Mouse (Mus musculus) lung, adult 18-20 months (tissue): ENCODE data around the gene Heatr9.

Source experiments
- DNase-seq, 2 experiments: peaks; one replicate each; pipeline ENCODE4 v3.0.0; 2022; ENCODE audit warnings: mixed read lengths in 2 of 2

Heatr9 gene

GRCm38 (mm10) chr11:83530360-83530759 is 8.4 kb upstream of the Heatr9 start, which contains the start of gene Ccl5:
TSS of gene Ccl5 (minus strand) at chr11:83530518.
- no peak for DNase-seq

DNA sequence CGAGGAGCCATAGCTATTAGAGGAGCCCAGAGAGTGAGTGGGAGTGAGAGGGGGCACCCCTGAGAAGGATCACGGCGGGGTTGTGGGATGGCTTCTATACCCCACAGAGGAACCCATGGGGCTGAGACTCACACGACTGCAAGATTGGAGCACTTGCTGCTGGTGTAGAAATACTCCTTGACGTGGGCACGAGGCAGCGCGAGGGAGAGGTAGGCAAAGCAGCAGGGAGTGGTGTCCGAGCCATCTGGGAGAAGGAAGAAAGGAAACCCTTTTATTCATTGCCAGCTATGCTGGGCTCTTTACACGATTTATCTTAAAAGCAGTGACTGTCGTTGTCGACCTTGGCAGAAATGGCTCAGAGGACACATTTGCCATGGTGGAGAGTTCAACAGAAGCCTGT is 7.0 kb upstream of the Heatr9 start:
- no peak for DNase-seq

- DNase-seq: no peak
These were observed 3.6 kb downstream of the Heatr9 start for GRCm38 (mm10) chr11:83518371-83518770.

DNA sequence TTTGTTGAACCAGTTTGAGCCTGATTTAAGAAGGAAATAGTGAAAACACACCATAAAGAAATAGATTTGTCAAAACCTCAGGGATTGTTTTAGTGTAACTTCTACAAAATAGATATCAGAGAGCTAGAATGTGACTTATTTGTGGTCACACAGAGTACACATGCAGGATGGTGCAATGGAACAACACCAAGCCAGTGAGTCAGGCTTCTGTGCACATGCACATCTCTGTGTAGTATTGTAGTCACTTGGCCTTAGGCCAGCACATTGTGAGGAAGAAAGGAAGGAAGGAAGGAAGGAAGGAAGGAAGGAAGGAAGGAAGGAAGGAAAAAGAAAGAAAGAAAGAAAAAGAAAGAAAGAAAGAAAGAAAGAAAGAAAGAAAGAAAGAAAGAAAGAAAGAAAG is 4.8 kb downstream of the Heatr9 start:
- DNase-seq: no peak

GRCm38 (mm10) chr11:83509521-83509920 is 12.5 kb downstream of the Heatr9 start:
- no peak for DNase-seq

DNA sequence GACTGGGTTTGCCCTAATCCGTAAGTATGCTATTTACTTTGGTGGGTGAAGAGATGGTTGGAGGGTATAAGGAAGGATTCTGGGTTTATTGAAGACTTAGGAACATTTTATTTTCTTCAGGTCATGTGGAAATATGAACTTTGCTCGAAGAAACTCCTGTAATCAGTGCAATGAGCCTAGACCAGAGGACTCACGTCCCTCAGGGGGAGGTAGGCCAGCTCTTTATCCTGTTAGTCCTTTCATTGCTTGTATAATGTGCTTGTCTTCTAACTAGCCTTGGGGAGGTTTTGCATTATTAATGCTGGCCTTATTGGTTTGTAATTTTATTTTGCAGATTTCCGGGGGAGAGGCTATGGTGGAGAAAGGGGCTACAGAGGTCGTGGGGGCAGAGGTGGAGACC is 17.7 kb downstream of the Heatr9 start:
- DNase-seq: no peak

DNA sequence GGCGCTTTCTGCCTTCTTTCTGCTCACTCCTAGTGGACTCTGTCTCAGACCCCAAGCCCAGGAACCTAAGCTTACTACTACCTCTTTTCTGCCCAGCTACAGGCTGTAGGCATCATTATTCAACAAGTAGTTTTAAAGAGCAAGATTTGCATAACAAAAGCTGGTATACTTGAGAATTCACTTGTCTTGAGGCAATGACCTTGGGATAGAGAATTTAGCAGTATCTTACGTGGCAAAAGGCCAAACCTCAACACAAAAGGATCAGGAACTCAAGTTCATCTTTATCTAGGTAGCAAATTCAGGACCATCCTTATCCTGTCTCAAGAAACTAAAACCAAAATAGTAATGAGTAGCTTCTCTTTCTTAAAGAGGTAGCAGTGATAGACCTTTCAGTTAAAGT is 26.4 kb downstream of the Heatr9 start:
- DNase-seq: no peak

DNA sequence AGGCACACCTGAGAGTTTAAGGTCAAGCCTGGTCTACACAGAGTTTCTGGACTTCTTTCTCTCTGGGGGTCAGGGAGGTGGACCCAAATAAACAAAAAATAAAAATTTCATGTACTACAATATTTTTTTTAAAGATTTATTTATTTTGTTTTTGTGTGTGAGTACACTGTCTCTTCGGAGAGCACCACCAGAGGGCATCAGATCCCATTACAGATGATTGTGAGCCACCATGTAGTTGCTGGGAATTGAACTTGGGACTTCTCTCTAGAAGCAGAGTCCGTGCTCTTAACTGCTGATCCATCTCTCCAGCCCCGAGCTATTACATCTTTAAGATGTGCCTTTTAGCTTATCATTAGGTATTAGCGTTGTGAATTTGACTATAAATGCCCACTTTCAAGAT is 30.5 kb downstream of the Heatr9 start:
- no peak for DNase-seq

DNA sequence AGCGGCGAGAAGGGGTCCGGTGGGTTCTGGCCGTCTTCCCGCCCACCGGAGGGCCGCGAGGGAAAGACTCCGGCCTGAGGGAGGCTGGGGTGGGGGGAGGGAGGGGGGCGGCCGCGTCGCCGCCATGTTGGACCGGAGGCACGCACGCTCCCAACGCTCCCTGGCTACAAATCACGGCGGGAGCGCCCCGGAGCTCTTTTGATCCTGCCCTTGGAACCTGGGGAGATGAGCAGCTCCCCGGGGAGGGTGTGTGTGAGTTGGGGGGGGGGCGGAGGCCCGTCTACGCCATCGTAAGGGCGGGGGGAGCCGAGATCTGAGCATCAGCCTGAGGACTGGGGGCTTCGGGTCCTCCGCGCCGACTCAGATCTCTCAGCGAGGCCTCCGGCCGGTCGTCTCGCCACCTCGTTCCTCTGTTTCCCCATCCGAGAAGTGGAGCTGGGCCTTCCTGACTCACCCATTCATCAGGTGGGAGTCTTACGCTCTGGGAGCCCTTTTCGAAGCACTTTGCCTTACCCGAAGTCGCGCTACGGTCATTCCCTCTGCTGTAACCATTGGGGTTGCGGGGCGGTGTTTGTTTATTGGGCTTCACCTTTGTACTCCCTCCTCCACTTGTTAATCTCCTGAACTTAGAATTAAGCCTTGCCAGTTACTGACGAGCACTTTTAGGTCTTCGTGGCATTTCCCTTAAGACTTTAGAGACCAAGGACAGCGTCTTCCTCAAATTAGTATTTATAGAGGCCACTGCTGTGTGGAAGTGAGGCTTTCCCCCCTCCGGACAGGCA is 48.5 kb downstream of the Heatr9 start:
- peak in 1 of 2 experiments; percentile 30 for DNase-seq

- peak; percentile 98 for DNase-seq
These were observed 49.4 kb downstream of the Heatr9 start, which contains the start of gene Taf15 for GRCm38 (mm10) chr11:83472324-83473234. TSS of gene Taf15 (plus strand) at chr11:83473086.

GRCm38 (mm10) chr11:83471766-83472165 is 50.2 kb downstream of the Heatr9 start:
- no peak for DNase-seq

DNA sequence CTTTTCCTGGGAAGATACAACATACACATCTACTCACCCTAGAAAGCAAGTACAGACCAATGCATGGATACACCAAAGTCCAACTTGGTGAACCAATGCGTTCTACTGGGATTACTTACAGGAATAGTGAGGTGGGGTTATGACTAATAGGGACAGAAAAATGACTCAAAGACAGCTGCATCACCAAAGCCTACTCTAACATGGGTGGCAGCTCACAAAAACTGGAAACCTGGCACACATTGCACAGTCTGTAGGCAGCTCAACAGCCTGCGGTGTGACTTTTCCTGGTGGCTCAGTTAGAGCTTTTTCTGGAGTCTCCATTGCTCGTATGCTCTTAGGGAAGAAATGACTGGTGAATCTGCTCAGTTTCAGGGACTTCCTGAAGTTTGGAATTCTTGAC is 53.2 kb downstream of the Heatr9 start:
- no peak for DNase-seq

DNA sequence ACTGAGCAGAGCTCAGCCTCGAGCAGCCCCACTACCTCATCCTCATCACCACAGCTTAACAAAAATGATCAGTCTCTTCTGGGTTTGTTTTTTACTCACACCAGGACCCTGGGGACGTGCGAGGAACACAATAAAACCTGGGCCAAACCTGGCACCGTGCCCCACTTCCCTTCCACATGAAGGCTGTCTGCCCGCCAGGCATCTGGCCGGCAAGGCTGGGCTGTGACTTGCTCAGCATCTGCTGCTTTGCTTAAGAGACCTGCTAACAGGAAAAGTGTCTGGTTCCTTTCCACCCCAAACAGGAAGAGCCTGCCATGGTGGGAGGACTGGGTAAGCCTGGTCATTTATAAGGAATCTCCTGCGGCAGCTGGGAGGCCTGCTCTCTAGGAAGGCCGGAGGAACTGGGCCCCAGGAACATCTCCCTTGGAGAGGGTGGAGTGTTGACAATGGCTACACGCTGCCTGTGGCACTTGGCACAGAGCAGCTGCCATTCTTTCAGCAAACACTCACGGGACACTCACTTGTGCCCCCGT is 54.8 kb downstream of the Heatr9 start:
- peak; percentile 73 to 83 for DNase-seq

- DNase-seq: peak; percentile 79 to 86
These were observed 56.0 kb downstream of the Heatr9 start for GRCm38 (mm10) chr11:83465976-83466375.

- peak; percentile 76 to 79 for DNase-seq
These were observed 59.2 kb downstream of the Heatr9 start, which contains the start of gene Mmp28 for GRCm38 (mm10) chr11:83462711-83463244. TSS of gene Mmp28 (minus strand) at chr11:83463071.
